Mouse (Mus musculus) retina, adult 2 months (tissue): ENCODE measurements around the gene AY074887.

Experiments
- DNase-seq: peaks from one replicate; pipeline ENCODE4 v3.0.0-alpha.2; 2012; ENCODE audit warnings: low read depth, low spot score

The AY074887 gene

DNA sequence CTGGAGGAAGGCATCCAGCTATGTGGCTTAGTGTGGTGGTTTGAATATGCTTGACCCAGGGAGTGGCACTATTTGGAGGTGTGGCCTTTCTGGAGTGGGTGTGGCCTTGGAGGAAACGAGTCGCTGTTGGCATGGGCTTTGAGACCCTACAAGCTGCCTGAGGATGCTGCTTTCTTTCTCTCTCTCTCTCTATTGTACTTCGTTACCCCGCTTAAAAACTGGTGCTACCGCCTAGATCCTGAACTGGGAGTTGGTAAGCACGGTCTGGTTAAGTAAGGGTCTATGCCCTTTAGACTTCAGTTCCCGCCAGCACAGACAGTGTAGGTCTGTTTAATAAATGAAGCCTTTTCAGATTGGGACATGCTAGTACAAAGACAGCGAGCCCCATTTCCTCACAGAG lies 34.4 kb downstream of the AY074887 start:
- DNase-seq: no peak

DNA sequence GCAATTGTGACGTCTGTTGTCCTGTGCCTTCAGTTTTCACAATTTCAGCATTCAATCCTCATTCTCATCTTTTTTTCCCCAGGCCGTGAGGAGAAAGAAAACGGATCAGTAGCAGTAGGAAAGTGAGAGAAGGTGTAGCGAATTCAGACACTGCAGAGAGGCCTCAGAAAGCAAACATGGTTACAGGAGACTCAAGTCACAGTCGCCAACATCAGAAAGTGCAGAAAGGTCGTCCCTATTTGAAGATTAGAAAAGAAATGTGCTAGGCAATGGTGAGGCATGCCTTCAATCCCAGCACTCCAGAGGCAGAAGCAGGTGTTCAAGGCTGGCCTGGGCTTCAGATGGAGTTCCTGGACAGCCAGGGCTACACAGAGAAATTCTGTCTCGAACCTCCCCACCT lies 35.2 kb downstream of the AY074887 start:
- DNase-seq: no peak

GRCm38 (mm10) chr9:54909446-54909845 lies 41.4 kb downstream of the AY074887 start:
- DNase-seq: no peak
